Mouse (Mus musculus) spleen, adult 2 months (tissue): Measurements from ENCODE around the gene Map1b.

Source experiments
- CTCF ChIP-seq: fragments of 200-500 bp; IDR thresholded peaks from 2 replicates; pipeline ENCODE4 v1.5.1; 2011; ENCODE audit warnings: mild to moderate bottlenecking, inconsistent platforms; ENCODE audit not compliant: insufficient read depth, insufficient read length, insufficient replicate concordance; ENCODE audit errors: extremely low read depth
- POLR2A ChIP-seq: fragments of 200-500 bp; IDR thresholded peaks from 2 replicates; pipeline ENCODE4 v1.6.1; 2011; ENCODE audit warnings: low read depth, low read length, inconsistent platforms

DNA sequence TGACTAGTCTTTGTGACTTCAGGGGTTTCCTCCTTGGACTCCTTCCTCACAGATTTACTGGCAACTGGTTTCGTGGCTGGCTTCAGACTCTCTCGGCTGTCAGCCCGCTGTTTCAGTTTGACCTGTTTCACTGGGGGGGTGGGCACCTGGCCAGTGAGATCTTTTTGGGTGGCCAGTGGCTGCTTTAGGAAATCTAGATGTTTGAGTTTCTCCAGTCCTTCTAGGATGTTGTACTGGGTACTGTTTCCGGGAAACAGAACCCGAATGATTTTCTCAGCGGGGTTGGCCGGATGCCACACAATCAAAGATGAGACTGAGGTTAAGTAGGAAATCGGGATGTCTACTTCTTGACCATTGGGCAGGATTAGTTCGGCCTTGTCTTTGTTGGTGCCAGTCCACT lies 81.8 kb downstream of the Map1b start:
- TF ChIP-seq CTCF, result no peak
- no peak for TF ChIP-seq POLR2A
